In genomic region chr19:28559836-28560235, GRCm38 (mm10) we compare ENCODE assay signal across 17 mouse cellular contexts.
DNase-seq lines count a peak whose midpoint lies in the region; ATAC-seq and TF ChIP-seq lines count a peak whose summit lies in the region.
"Had no signal": no experiment of that assay in that cellular context is flagged by ENCODE, and none has a peak within 500 bp of the region (broad histone marks: within the 10 kb centered on the region; RNA-seq: fewer than 3 reads in every experiment).

No protein-coding gene starts in this region.

- peak overlapping the region; percentile 93 for H3K27ac ChIP-seq in kidney, embryonic 15.5 days
- H3K27ac ChIP-seq in limb, embryonic 10.5 days: 0 out of 2 replicates have a peak overlapping the region, but pooled peaks have one; percentile 25
- H3K27ac ChIP-seq in cerebellum, adult 2 months (ENCODE audit: insufficient read depth, low read length): no peak overlapping the region
- H3K27ac ChIP-seq: heart, embryonic 10.5 days; limb, embryonic 15.5 days; midbrain, embryonic 15.5 days had no signal

- POLR2A ChIA-PET in Patski (lab: Charles Lee): interaction anchor here (0.7 to 3.2 kb wide), 3 partner anchors 29 to 120 kb away, joined by 3 to 9 read pairs (median 6); partner anchors contain the start of gene Glis3

- no peak for TF ChIP-seq POLR2A in cerebellum, adult 2 months (IDR thresholded peaks at IDR 0.05; ENCODE audit: borderline replicate concordance, insufficient read depth, low read length)

- peak overlapping the region; percentile 45; the same call in 1 of the 2 replicates for H3K4me3 ChIP-seq in E14TG2a.4 (replicated peaks; ENCODE audit: low read length)
- no peak overlapping the region for H3K4me3 ChIP-seq in kidney, embryonic 15.5 days (replicated peaks)
- no peak overlapping the region for H3K4me3 ChIP-seq in limb, embryonic 10.5 days
- no peak overlapping the region for H3K4me3 ChIP-seq in cerebellum, adult 2 months (replicated peaks; ENCODE audit: insufficient read depth, low read depth, low read length)
- H3K4me3 ChIP-seq: heart, embryonic 10.5 days; limb, embryonic 15.5 days; midbrain, embryonic 15.5 days had no signal

- in situ Hi-C loops in Patski (cut with MboI; ENCODE audit: low pct_unique_long_range_greater_than_20kb): loop anchor here (5.0 kb wide), 1 partner anchor 62 kb away; no protein-coding TSS in a partner anchor

- no peaks in the 10 kb centered on the region for H3K36me3 ChIP-seq in E14TG2a.4 (ENCODE audit: insufficient read depth, low read length)
- H3K36me3 ChIP-seq in kidney, embryonic 15.5 days: no peaks in the 10 kb centered on the region
- H3K36me3 ChIP-seq in limb, embryonic 10.5 days: no peaks in the 10 kb centered on the region
- H3K36me3 ChIP-seq: G1E; heart, embryonic 10.5 days; limb, embryonic 15.5 days; midbrain, embryonic 15.5 days had no signal

- peaks cover 85% of the 10 kb centered on the region for H3K4me1 ChIP-seq in E14TG2a.4 (replicated peaks; ENCODE audit: low read depth, low read length)
- H3K4me1 ChIP-seq in kidney, embryonic 15.5 days: peaks cover 48% of the 10 kb centered on the region
- H3K4me1 ChIP-seq in limb, embryonic 10.5 days: peaks cover 43% of the 10 kb centered on the region
- H3K4me1 ChIP-seq in cerebellum, adult 2 months (ENCODE audit: control insufficient read depth, insufficient read depth, low read length): no peaks in the 10 kb centered on the region

- 41% methylated on average over 7 of the region's 7 CpGs for WGBS in kidney, embryonic 15.5 days
- WGBS in limb, embryonic 10.5 days: 72% methylated on average over 7 of the region's 7 CpGs
- 70% methylated on average over 7 of the region's 7 CpGs for WGBS in cerebellum, adult 2 months

- peak overlapping the region; percentile 45 for H3K4me2 ChIP-seq in kidney, embryonic 15.5 days
- H3K4me2 ChIP-seq: limb, embryonic 15.5 days; midbrain, embryonic 15.5 days had no signal

- no peak overlapping the region for H3K9ac ChIP-seq in kidney, embryonic 15.5 days
- H3K9ac ChIP-seq: forebrain, postnatal 0 days; limb, embryonic 15.5 days; midbrain, embryonic 15.5 days had no signal

- no peaks in the 10 kb centered on the region for H3K9me3 ChIP-seq in E14TG2a.4 (ENCODE audit: low read length)
- no peaks in the 10 kb centered on the region for H3K9me3 ChIP-seq in kidney, embryonic 15.5 days (replicated peaks)
- H3K9me3 ChIP-seq in limb, embryonic 10.5 days (replicated peaks): no peaks in the 10 kb centered on the region
- H3K9me3 ChIP-seq: G1E; heart, embryonic 10.5 days; limb, embryonic 15.5 days; midbrain, embryonic 15.5 days had no signal

- ATAC-seq in Patski: peak; percentile 53
- peak; percentile 86 for ATAC-seq in kidney, embryonic 15.5 days (replicated peaks; ENCODE audit: low FRiP score)
- no peak for ATAC-seq in frontal cortex, adult (ENCODE audit: low TSS enrichment)
- ATAC-seq: forebrain, postnatal 0 days; hindbrain, embryonic 16.5 days; intestine, postnatal 0 days; midbrain, embryonic 15.5 days had no signal

- peak; percentile 78 for DNase-seq in Patski (ENCODE audit: low read depth, low spot score)
- no peak for DNase-seq in limb, embryonic 10.5 days (ENCODE audit: low spot score)
- no peak for DNase-seq in left cerebral cortex, adult 8-10 months (ENCODE audit: low spot score in 2 of 2)
- no peak for DNase-seq in cerebellum, adult 2 months
- DNase-seq: cerebellum, postnatal 14 days; forebrain, postnatal 0 days; gastrocnemius, postnatal 14 days; heart, postnatal 10 days had no signal

- TF ChIP-seq CTCF in E14TG2a.4 (conservative IDR thresholded peaks at IDR 0.05; ENCODE audit: low read length) (no peak), Patski (IDR thresholded peaks at IDR 0.05) (no peak)
- no peak for TF ChIP-seq CTCF in cerebellum, adult 2 months (IDR thresholded peaks at IDR 0.05; ENCODE audit: borderline replicate concordance, insufficient read depth, low read depth, low read length)

- CTCF ChIA-PET in Patski (lab: Charles Lee): interaction anchor here (1.4 kb wide), 1 partner anchor 357 kb away, joined by 3 read pairs; no protein-coding TSS in a partner anchor

- H3K27me3 ChIP-seq in E14TG2a.4 (ENCODE audit: insufficient read depth, low read length): no peaks in the 10 kb centered on the region
- no peaks in the 10 kb centered on the region for H3K27me3 ChIP-seq in Patski
- H3K27me3 ChIP-seq in kidney, embryonic 15.5 days: no peaks in the 10 kb centered on the region
- no peaks in the 10 kb centered on the region; the same call in 1 of the 2 replicates for H3K27me3 ChIP-seq in limb, embryonic 10.5 days (ENCODE audit: low read depth, poor library complexity, severe bottlenecking)
- H3K27me3 ChIP-seq in cerebellum, adult 2 months (ENCODE audit: control insufficient read depth, insufficient read depth, low read length): no peaks in the 10 kb centered on the region
- H3K27me3 ChIP-seq: limb, embryonic 15.5 days; midbrain, embryonic 15.5 days had no signal
